Mouse (Mus musculus) heart, embryonic 10.5 days (tissue): ENCODE results near the gene Olfr1423. TPM values are rescaled to one million over a fixed set of nuclear protein-coding genes. Genes with fewer than 3 reads are reported as not detected.
"Not testable (repeated sequence)": the region's sequence is repeated elsewhere in the genome, so short reads cannot be mapped to it uniquely, and the experiment has no call there.

Experiments used
- DNase-seq: peaks from one replicate; pipeline ENCODE4 v3.0.0-alpha.2; 2017; ENCODE audit warnings: low spot score
- H3K27ac ChIP-seq: fragments of 300-500 bp; sonication (generic); 2 replicates; pipeline ENCODE4 v1.5.1; 2016; ENCODE audit warnings: mild to moderate bottlenecking
- H3K27me3 ChIP-seq: fragments of 300-500 bp; sonication (generic); 2 replicates; pipeline ENCODE4 v1.6.1; 2016; ENCODE audit warnings: mild to moderate bottlenecking; ENCODE audit not compliant: poor library complexity, insufficient read depth, severe bottlenecking
- H3K36me3 ChIP-seq: fragments of 300-500 bp; sonication (generic); 2 replicates; pipeline ENCODE4 v1.6.1; 2016; ENCODE audit warnings: mild to moderate bottlenecking, moderate library complexity
- H3K4me1 ChIP-seq: fragments of 300-500 bp; sonication (generic); 2 replicates; pipeline ENCODE4 v1.6.1; 2016; ENCODE audit warnings: mild to moderate bottlenecking
- H3K4me3 ChIP-seq: fragments of 300-500 bp; sonication (generic); 2 replicates; pipeline ENCODE4 v1.5.1; 2016; ENCODE audit warnings: mild to moderate bottlenecking, moderate library complexity
- H3K9me3 ChIP-seq: fragments of 300-500 bp; sonication (generic); 2 replicates; pipeline ENCODE4 v1.6.1; 2016; ENCODE audit warnings: mild to moderate bottlenecking, moderate library complexity
- WGBS: fragments of 180-500 bp; shearing (Covaris S2); methylation state at CpG from one replicate; pipeline ENCODE4 v1.1.7; 2016; 5-methylcytosine and 5-hydroxymethylcytosine counted together
- polyA plus RNA-seq: library from polyadenylated mRNA; unstranded; fragments of >200 nt; fragmentation: Nextera tagmentation; extraction: Ambion mirVana; gene quantifications from 2 replicates; pipeline ENCODE4 v1.2.1, GENCODE M21; 2016

Gene Olfr1423
- polyA plus RNA-seq, 1 experiment from 2014 or later, result 0.05 TPM

DNA sequence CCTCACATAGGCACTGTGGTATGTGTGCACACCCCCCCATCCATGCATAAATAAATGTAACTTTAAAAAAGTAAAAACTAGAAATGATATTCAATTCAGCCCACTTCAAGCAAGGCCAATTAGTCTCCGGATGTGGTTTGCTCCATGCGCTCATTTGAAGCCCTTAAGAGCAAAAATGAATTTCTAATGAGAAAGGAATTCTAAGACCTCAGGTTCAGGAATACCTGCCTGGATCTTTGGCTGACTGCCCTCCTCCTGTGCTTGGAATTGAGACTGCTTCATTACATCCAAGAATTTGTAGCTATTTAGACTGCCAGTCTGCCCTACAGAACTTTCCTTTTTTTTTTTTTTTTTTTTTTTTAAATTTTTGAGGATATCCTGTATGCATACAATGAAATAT, 37.5 kb downstream of the Olfr1423 start:
- H3K27me3 ChIP-seq, result no peaks in the 10 kb centered on the region
- no peak overlapping the region for H3K27ac ChIP-seq
- no peak overlapping the region for H3K4me3 ChIP-seq
- peaks cover 18% of the 10 kb centered on the region for H3K4me1 ChIP-seq
- DNase-seq, result no peak
- WGBS, result 90% methylated on average over 2 of the region's 2 CpGs
- H3K9me3 ChIP-seq, result no peaks in the 10 kb centered on the region
- H3K36me3 ChIP-seq, result no peaks in the 10 kb centered on the region

DNA sequence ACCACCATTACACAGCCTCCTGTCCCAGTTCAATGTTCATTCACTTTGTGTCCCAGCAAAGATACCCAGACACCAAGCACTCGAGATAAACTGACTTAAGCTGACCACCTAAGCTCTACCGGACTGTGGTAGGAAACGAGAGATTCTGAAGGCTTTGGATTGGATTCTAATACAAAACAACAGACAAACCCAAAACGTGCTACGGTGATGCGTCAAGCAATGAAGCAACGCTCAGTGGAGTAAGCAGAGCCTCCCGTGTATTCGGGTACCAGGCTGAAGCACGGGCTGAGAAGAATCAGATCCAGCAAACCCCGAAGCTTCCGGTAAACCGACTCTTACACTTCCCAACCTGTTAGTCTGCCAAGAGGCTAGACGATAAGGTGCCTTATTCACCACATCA, 38.3 kb downstream of the Olfr1423 start:
- peaks cover 16% of the 10 kb centered on the region for H3K4me1 ChIP-seq
- H3K36me3 ChIP-seq, result no peaks in the 10 kb centered on the region
- H3K9me3 ChIP-seq, result no peaks in the 10 kb centered on the region
- no peaks in the 10 kb centered on the region for H3K27me3 ChIP-seq
- peak overlapping the region; percentile 36 for H3K4me3 ChIP-seq
- H3K27ac ChIP-seq, result no peak overlapping the region
- WGBS, result 52% methylated on average over 14 of the region's 14 CpGs
- DNase-seq, result no peak

DNA sequence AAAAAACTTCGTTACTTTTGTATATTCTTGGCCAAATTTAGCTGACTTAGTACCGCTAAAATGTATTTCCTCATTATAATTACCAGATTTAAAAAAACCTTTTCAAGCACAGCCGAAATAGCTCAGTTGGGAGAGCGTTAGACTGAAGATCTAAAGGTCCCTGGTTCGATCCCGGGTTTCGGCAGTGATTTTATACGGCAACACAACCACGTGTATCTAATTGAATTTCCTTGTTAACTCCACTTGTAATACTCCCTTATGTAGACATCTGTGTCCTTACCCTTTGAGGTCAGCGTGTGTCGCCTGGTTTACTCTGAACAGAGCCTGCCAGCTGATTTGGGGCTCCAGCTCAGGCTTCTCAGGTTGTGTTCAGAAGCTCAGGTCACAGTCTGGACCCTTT, 39.0 kb downstream of the Olfr1423 start:
- WGBS, result 5% methylated on average over 11 of the region's 11 CpGs
- H3K27me3 ChIP-seq, result no peaks in the 10 kb centered on the region
- H3K9me3 ChIP-seq, result no peaks in the 10 kb centered on the region
- H3K27ac ChIP-seq, result no peak overlapping the region
- peak overlapping the region; percentile 36 for H3K4me3 ChIP-seq
- peaks cover 10% of the 10 kb centered on the region for H3K4me1 ChIP-seq
- no peaks in the 10 kb centered on the region for H3K36me3 ChIP-seq
- peak; percentile 92 for DNase-seq

DNA sequence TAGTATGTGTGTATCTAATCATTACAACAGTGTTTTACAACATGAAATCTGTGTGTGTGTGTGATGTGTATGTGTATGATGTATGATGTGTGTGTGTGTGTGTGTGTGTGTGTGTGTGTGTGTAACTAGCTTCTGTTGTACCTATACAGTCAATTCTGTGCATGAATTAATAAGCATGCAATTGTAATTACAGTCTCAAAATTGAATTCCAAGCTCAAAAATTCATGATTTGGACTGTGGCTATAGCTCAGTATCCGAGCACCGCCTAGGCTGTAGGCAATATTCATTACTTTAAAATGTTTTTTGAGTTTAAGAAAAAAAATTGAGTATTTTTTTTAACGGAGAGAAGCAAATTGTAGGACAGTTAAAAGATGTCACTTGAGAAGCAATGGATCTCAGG, 39.4 kb downstream of the Olfr1423 start:
- Histone ChIP-seq H3K27me3 (no peaks in the 10 kb centered on the region), H3K36me3 (no peaks in the 10 kb centered on the region), H3K27ac (no peak overlapping the region), H3K4me1 (peaks cover 8% of the 10 kb centered on the region), H3K9me3 (no peaks in the 10 kb centered on the region), H3K4me3 (0 out of 2 replicates have a peak overlapping the region, but pooled peaks have one; percentile 36)
- 23% methylated on average over 3 of the region's 3 CpGs for WGBS
- no peak for DNase-seq

DNA sequence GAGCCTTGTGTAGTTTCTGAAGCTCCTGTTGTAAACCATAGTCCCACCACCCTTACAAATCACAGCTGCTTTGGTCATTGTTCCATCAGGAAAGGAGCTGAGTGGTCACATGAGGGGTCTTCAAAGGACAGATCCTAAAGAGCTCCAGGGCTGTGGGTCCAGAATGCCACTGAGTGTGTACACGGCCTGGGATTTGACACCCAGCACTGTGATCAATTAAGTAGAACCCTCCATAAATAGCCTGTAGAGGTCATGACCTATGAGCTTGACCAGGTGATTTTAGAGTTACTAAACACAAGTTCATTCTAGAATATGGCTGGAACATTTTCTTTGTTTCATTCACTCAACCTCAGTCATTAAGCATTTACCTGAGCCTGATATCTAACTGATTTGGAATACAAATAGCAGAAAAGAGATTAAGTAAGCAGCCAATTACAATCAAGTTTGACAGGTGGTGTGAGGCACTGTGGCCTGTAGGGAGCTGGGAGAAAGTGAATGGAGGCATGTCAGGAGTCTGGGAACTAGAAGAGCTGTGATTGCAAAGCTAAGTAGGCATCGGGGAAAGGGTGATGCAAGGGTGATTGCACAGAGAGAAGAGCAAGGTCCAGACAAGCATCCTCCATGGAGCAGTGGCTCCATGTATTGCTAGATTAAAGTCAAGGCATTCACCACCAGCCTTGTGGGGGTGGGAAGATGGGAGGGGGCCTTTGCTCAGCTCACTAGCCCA, 45.2 kb downstream of the Olfr1423 start:
- 54% methylated on average over 2 of the region's 2 CpGs for WGBS
- H3K4me3 ChIP-seq, result no peak overlapping the region
- H3K27me3 ChIP-seq, result no peaks in the 10 kb centered on the region
- H3K4me1 ChIP-seq, result 0 out of 2 replicates have a peak, but pooled peaks cover 4% of the 10 kb centered on the region
- H3K27ac ChIP-seq, result no peak overlapping the region
- no peak for DNase-seq
- H3K9me3 ChIP-seq, result no peaks in the 10 kb centered on the region
- peaks cover 40% of the 10 kb centered on the region for H3K36me3 ChIP-seq

DNA sequence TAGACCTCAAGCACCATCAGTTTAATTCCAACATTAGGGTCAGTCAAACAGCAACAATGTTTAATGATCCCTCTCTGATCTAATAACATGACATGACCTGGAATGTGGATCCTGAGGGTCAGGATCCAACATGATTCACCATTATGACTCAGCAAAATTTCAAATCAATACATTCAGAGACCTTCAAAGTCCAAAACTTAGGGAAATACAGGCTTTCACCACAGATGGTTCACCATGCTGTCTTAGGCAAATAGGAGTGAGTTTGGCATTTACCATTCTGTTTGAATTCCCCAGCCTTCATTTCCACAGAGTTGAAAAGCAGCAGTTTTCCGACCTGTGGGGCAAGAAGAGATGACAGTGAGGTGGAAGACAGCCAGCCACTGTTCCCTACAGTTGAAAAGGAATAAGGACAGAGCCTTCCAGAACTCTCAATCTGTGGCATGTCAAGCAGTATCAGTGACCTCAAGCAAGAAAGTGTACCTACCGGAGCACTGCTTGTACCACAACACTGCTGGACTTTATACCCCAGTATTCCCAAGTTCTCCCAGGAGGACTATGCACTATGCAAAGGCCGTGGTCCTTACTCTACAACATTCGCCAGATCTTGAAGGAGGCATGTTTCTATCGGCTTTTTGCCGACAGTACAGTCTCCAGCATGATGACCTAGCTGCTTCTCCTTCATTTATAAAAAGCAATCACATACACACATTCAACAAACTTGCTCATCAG, 46.2 kb downstream of the Olfr1423 start:
- no peak overlapping the region for H3K4me3 ChIP-seq
- H3K4me1 ChIP-seq, result 0 out of 2 replicates have a peak, but pooled peaks cover 4% of the 10 kb centered on the region
- no peaks in the 10 kb centered on the region for H3K9me3 ChIP-seq
- no peak for DNase-seq
- peaks cover 49% of the 10 kb centered on the region for H3K36me3 ChIP-seq
- no peaks in the 10 kb centered on the region for H3K27me3 ChIP-seq
- no peak overlapping the region for H3K27ac ChIP-seq
- WGBS, result 88% methylated on average over 6 of the region's 6 CpGs

DNA sequence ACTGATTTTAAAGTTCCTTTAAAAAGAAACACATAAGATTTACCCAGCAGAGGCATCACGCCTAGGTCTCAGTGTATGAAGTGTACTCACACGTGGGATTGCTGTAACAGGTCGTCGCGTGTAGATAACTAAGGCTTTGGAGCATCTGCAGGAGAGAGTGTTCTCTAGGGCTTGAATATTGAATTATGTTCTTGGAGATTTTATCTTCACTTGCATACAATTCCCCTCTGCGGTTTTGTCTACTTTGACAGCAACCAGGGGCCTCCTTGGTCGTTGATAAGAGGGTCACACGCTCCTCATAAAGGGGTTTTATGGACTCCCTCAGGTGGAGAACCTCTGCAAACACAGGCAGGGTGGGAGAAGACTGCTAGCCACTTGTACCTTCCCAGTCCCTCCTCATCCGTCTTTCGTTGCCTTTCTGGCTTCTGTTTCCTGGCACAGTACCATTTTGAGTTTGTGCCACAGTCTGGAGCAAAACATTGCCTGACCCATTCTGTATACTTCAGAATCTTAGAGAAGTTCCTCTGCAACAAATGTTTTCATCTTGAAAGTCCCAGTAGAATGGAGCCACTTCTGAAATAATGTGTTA, 48.6 kb downstream of the Olfr1423 start:
- Histone ChIP-seq H3K27me3 (no peaks in the 10 kb centered on the region), H3K4me1 (0 out of 2 replicates have a peak, but pooled peaks cover 4% of the 10 kb centered on the region), H3K36me3 (peaks cover 73% of the 10 kb centered on the region), H3K4me3 (no peak overlapping the region), H3K27ac (no peak overlapping the region), H3K9me3 (no peaks in the 10 kb centered on the region)
- WGBS, result 87% methylated on average over 10 of the region's 10 CpGs
- no peak for DNase-seq

DNA sequence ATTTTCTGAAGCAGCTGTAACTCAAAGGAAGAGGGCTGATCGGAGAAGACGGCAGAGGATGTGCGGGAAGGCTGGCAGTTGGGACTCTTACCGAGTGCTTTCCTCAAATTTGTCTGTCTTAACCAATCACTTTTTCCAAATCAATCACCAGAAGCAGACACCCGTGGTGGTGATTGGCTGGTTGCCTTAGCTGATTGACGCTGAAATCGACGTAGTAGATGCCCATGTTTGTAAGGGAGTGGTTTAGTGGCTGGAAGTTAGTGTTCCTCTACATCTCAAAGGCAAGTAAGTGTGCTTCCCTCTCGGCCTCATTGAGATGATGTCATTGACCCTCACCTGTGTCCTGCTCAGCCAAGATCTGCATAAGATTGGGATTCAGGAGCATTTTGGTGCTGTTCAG, 49.1 kb downstream of the Olfr1423 start:
- no peak for DNase-seq
- Histone ChIP-seq H3K4me3 (no peak overlapping the region), H3K27ac (no peak overlapping the region), H3K36me3 (peaks cover 76% of the 10 kb centered on the region), H3K4me1 (0 out of 2 replicates have a peak, but pooled peaks cover 4% of the 10 kb centered on the region), H3K9me3 (no peaks in the 10 kb centered on the region), H3K27me3 (no peaks in the 10 kb centered on the region)
- WGBS, result 92% methylated on average over 9 of the region's 9 CpGs

DNA sequence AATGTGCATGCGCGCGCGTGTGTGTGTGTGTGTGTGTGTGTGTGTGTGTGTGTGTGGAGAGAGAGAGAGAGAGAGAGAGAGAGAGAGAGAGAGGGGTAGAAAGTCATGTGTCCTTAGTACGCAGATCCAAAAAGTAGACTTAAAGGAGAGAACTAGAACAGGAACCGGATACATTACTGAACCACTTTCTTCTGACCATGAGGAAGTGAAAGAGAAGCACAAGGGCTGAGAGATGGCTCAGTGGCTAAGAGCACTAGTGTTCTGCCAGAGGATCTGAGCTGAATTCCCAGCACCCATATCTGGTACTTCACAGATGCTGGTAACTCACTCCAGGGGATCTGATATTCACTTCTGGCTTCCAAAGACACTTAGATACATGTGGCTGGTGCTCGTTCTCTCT, 51.8 kb downstream of the Olfr1423 start:
- H3K27ac ChIP-seq, result no peak overlapping the region
- DNase-seq, result no peak
- no peaks in the 10 kb centered on the region for H3K4me1 ChIP-seq
- no peaks in the 10 kb centered on the region for H3K9me3 ChIP-seq
- H3K27me3 ChIP-seq, result no peaks in the 10 kb centered on the region
- peaks cover 89% of the 10 kb centered on the region for H3K36me3 ChIP-seq
- H3K4me3 ChIP-seq, result no peak overlapping the region
- 96% methylated on average over 7 of the region's 7 CpGs for WGBS

DNA sequence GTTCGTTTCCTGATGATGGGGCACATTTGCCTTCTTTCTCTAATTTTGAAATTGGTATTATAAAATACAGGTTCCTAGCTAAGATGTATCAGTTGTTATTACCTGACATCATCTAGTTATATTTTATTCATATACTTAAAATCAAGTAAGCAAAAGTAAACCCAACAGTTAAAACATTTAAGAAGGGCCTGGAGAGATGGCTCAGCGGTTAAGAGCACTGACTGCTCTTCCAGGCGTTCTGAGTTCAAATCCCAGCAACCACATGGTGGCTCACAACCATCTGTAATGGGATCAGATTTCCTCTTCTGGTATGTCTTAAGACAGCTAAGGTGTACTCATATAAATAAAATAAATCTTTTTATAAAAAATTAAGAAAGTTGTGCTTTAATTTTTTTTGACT, 53.3 kb downstream of the Olfr1423 start:
- H3K27ac ChIP-seq, result no peak overlapping the region
- H3K4me1 ChIP-seq, result no peaks in the 10 kb centered on the region
- no peak for DNase-seq
- H3K27me3 ChIP-seq, result no peaks in the 10 kb centered on the region
- H3K4me3 ChIP-seq, result no peak overlapping the region
- peaks cover 92% of the 10 kb centered on the region for H3K36me3 ChIP-seq
- H3K9me3 ChIP-seq, result no peaks in the 10 kb centered on the region
- WGBS, result 87% methylated on average over 3 of the region's 3 CpGs

DNA sequence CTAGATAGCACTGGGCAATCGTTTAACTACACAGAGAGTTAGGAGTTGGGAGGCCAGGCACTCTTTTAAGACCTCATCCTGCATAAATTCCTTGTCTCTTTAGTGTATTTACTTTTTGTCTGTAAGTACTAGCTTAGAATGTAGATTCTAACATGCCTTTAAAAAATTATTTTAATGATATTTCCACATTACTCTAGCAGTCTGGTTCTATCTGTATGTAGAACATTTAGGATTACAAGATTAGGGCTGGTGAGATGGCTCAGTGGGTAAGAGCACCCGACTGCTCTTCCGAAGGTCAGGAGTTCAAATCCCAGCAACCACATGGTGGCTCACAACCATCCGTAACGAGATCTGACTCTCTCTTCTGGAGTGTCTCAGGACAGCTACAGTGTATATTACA, 56.5 kb downstream of the Olfr1423 start:
- peaks cover 94% of the 10 kb centered on the region for H3K36me3 ChIP-seq
- H3K4me1 ChIP-seq, H3K27ac ChIP-seq, H3K27me3 ChIP-seq, DNase-seq, H3K9me3 ChIP-seq, H3K4me3 ChIP-seq: not testable (repeated sequence)
- 83% methylated on average over 5 of the region's 5 CpGs for WGBS
